15 mouse cellular contexts compared by ENCODE assay signal in genomic region chr8:89744267-89745028, GRCm38 (mm10).
DNase-seq lines count a peak whose midpoint lies in the region; ATAC-seq lines count a peak whose summit lies in the region.
"Had no signal": no experiment of that assay in that cellular context is flagged by ENCODE, and none has a peak within 500 bp of the region (broad histone marks: within the 10 kb centered on the region; RNA-seq: fewer than 3 reads in every experiment).

No protein-coding gene starts in this region.

- H3K27me3 ChIP-seq in hindbrain, embryonic 12.5 days = no peaks in the 10 kb centered on the region
- no peaks in the 10 kb centered on the region for H3K27me3 ChIP-seq in neural tube, embryonic 14.5 days (ENCODE audit: control insufficient read depth, insufficient read depth, low read length)
- H3K27me3 ChIP-seq: megakaryocyte, embryonic 14.5 days had no signal

- H3K27ac ChIP-seq in hindbrain, embryonic 12.5 days = peak overlapping the region; percentile 48
- no peak overlapping the region for H3K27ac ChIP-seq in neural tube, embryonic 14.5 days (ENCODE audit: low read depth, low read length)
- H3K27ac ChIP-seq: layer of hippocampus, adult 2 months; limb, embryonic 13.5 days had no signal

- H3K9me3 ChIP-seq in hindbrain, embryonic 12.5 days (replicated peaks) = no peaks in the 10 kb centered on the region
- H3K9me3 ChIP-seq in neural tube, embryonic 14.5 days (ENCODE audit: control insufficient read depth, low read length) = no peaks in the 10 kb centered on the region
- H3K9me3 ChIP-seq: limb, embryonic 13.5 days had no signal

- no peak overlapping the region for H3K9ac ChIP-seq in hindbrain, embryonic 12.5 days
- H3K9ac ChIP-seq in neural tube, embryonic 14.5 days (replicated peaks; ENCODE audit: low read depth, low read length) = no peak overlapping the region
- H3K9ac ChIP-seq: limb, embryonic 13.5 days; lung, embryonic 14.5 days had no signal

- H3K36me3 ChIP-seq in hindbrain, embryonic 12.5 days = no peaks in the 10 kb centered on the region
- H3K36me3 ChIP-seq in neural tube, embryonic 14.5 days (ENCODE audit: control insufficient read depth, insufficient read depth, low read length) = no peaks in the 10 kb centered on the region
- H3K36me3 ChIP-seq: limb, embryonic 13.5 days had no signal

- 62% methylated on average over 11 of the region's 11 CpGs for WGBS in hindbrain, embryonic 12.5 days
- WGBS in neural tube, embryonic 14.5 days = 39% methylated on average over 11 of the region's 11 CpGs

- H3K4me2 ChIP-seq in hindbrain, embryonic 12.5 days (replicated peaks) = no peak overlapping the region
- H3K4me2 ChIP-seq in neural tube, embryonic 14.5 days (ENCODE audit: low read depth, low read length) = no peak overlapping the region
- H3K4me2 ChIP-seq: limb, embryonic 13.5 days; lung, embryonic 14.5 days had no signal

- DNase-seq in left cerebral cortex, postnatal 4 days = peak; percentile 74
- no peak for DNase-seq in left cerebral cortex, postnatal 36 days (ENCODE audit: low spot score in 2 of 2)
- DNase-seq in embryo, embryonic 11 days = peak; percentile 36
- no peak for DNase-seq in spleen, adult 12 weeks (ENCODE audit: low spot score)
- DNase-seq: heart, adult 18-20 months; heart, postnatal 10 days; kidney, adult 18-20 months; lung, embryonic 14.5 days; thymus, postnatal 25 days had no signal

- H3K4me1 ChIP-seq in hindbrain, embryonic 12.5 days = peaks cover 10% of the 10 kb centered on the region; the same call in 1 of the 2 replicates
- H3K4me1 ChIP-seq in neural tube, embryonic 14.5 days (ENCODE audit: control insufficient read depth, insufficient read depth, low read length) = no peaks in the 10 kb centered on the region; the same call in 1 of the 2 replicates
- H3K4me1 ChIP-seq: megakaryocyte, embryonic 14.5 days had no signal

- H3K4me3 ChIP-seq in hindbrain, embryonic 12.5 days = no peak overlapping the region
- no peak overlapping the region for H3K4me3 ChIP-seq in neural tube, embryonic 14.5 days (ENCODE audit: low read depth, low read length)
- H3K4me3 ChIP-seq: layer of hippocampus, adult 2 months; limb, embryonic 13.5 days; megakaryocyte, embryonic 14.5 days had no signal

- intact Hi-C loops in left cerebral cortex, postnatal 4 days (cut with DNase I) = no loop called here
- intact Hi-C loops in left cerebral cortex, postnatal 36 days (cut with DNase I) = no loop called here

- peak; percentile 73 for ATAC-seq in hindbrain, embryonic 12.5 days (ENCODE audit: low FRiP score)
- peak; percentile 73; the same call in 1 of the 2 replicates for ATAC-seq in neural tube, embryonic 14.5 days (ENCODE audit: low read depth)
- ATAC-seq in granulocyte monocyte progenitor cell, adult 5-6 weeks (replicated peaks; ENCODE audit: poor library complexity, severe bottlenecking) = no peak

Comparison
In these comparisons a context has a peak if more than half of its experiments do, and no peak if none do; other contexts are left out.
1. DNase-seq: peak in left cerebral cortex, postnatal 4 days (single experiment) and embryo, embryonic 11 days (single experiment); none in left cerebral cortex, postnatal 36 days (0 of 2) and spleen, adult 12 weeks (single experiment).